Mouse (Mus musculus): ENCODE data around the gene Six5. TPM values are rescaled to one million over a fixed set of nuclear protein-coding genes. Genes with fewer than 3 reads are reported as not detected.
"Not testable (repeated sequence)": the region's sequence is repeated elsewhere in the genome, so short reads cannot be mapped to it uniquely, and the experiment has no call there.

Gene Six5
- 1 to 10 TPM; 1.5 to 1.9 TPM for total RNA-seq (2021)

DNA sequence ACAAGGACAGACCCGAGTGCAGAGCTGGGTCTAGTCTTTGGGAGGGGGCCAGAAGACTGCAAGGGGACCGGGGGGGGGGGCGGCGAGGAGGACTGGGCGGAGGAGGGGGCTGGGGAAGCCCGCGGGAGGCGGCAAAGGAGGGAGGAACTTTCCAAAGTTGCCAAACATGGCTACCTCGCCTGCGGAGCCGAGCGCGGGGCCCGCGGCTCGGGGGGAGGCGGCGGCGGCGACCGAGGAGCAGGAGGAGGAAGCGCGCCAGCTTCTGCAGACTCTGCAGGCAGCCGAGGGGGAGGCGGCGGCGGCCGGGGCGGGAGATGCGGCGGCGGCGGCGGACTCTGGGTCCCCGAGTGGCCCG, at the start of gene Six5:
Gene Six5 (plus strand): TSS at position 124 of the 355 bp plus-strand sequence.
- DNase-seq (ENCODE audit: extremely low spot score in 1 of 2, low spot score in 2 of 2), result peak in 1 of 2 experiments; percentile 76
- intact Hi-C loops (cut with DNase I), result no loop called here

GRCm38 (mm10) chr7:19044616-19045015, 49.8 kb upstream of the Six5 start:
- intact Hi-C loops (cut with DNase I), result no loop called here

DNA sequence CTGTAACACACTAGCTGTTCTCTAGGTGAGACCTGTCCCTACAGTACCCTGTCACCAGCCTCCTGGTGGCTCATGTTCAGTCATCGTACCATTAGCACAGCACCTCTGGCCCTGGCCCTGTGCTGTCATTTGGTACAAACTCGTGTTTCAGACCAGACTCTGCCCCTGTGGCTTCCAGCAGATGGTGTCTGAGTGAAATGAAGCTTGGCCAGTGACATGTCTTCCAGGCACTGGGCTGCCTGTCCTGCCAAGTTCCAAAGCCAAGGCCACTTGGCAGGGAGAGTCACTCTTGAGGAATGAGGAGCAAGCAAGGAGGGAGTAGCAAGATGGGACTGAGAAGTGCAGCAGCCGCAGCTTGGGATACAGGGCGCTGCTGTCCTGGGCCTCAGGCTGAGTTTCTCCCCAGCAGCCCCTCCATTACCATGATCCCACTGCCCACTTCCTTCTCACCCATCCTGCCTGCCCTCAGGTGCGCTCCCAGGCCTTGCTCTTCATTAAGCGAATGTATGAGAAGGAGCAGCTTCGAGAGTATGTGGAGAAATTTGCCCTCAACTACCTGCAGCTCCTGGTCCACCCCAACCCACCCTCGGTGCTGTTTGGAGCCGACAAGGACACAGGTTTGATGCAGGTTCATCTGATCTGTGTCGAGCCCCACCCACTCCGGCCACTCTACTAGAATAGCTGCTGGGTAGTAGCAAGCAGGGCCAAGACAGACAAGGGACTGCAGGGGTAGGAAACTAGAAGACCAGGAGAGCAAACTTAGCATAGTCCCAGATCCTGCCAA, 47.9 kb upstream of the Six5 start:
- intact Hi-C loops (cut with DNase I), result no loop called here
- no peak for DNase-seq (ENCODE audit: extremely low spot score in 1 of 2, low spot score in 2 of 2)

More at GRCm38 (mm10) chr7:19044616-19045015, 49.8 kb upstream of the Six5 start:
- DNase-seq (ENCODE audit: extremely low spot score in 1 of 2, low spot score in 2 of 2), result no peak

DNA sequence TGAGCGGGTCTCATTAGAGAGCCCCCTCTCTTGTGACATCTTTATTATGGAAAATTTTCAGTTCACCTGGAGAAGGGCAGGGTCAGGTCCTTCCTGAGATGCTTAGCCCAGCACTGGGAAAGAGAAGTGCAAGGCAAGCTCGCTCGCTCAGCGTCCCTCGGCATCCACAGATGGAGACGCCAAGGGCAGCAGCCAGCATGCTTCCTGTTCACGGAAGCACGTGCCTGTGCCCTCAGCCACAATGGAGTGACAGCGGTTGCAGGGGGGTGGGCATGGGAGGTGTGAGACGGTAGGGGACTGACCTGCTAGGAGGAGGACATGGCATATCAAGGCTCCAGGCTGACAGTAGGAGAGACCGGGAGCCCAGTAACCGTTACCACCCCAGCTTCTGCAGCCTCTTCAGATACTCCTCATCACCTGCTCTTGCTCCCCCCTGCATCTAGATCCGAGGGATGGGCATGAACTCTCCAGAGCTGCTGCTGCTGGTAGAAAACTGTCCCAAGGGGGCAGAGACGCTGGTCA, 46.3 kb upstream of the Six5 start:
- intact Hi-C loops (cut with DNase I), result no loop called here
- DNase-seq (ENCODE audit: extremely low spot score in 1 of 2, low spot score in 2 of 2), result no peak

- intact Hi-C loops (cut with DNase I), result no loop called here
- no peak for DNase-seq (ENCODE audit: extremely low spot score in 1 of 2, low spot score in 2 of 2)
Measured at GRCm38 (mm10) chr7:19049252-19049651, 45.1 kb upstream of the Six5 start.

DNA sequence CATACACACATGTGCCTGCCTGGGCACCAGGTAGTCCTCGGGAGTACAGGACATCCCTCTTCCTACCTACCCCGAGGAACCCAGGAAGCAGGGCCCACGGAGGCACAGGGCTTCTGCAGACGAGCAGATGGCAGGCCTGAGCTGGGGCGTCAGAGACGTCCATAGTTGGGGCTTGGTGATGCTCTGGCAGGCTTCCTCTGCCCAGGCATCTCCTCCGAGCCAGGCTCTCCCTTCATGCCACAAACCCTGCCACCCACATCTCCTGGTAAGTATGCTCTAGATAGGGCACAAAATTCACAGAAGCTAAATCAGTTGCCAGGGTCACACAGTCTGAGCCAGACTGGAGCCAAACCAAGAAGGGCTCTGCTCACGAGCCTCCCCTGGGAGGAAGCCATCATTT, 44.2 kb upstream of the Six5 start:
- intact Hi-C loops (cut with DNase I), result no loop called here
- no peak for DNase-seq (ENCODE audit: extremely low spot score in 1 of 2, low spot score in 2 of 2)

DNA sequence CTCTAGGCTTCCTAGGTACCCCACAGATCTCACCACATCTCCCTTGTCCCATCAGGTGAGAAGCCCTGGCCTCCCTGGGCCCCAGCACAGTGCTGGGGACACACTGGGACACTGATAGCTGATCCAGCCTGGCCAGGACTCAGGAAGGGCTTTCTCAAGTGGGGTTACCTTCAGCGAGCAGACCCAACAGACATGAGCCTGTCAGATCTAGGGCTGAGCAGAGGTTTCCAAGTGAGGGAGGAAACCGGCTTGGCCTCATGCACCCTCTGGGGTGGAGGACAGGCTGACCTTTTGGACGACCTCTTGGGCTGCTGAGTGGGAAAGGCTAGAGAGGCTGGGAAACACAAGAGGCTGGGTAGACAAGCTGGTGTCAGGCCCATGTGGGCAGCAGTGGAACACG, 43.2 kb upstream of the Six5 start:
- intact Hi-C loops (cut with DNase I), result no loop called here
- no peak for DNase-seq (ENCODE audit: extremely low spot score in 1 of 2, low spot score in 2 of 2)

GRCm38 (mm10) chr7:19052345-19053135, 41.9 kb upstream of the Six5 start:
- DNase-seq (ENCODE audit: extremely low spot score in 1 of 2, low spot score in 2 of 2), result peak; percentile 58 to 62
- intact Hi-C loops (cut with DNase I), result no loop called here

DNA sequence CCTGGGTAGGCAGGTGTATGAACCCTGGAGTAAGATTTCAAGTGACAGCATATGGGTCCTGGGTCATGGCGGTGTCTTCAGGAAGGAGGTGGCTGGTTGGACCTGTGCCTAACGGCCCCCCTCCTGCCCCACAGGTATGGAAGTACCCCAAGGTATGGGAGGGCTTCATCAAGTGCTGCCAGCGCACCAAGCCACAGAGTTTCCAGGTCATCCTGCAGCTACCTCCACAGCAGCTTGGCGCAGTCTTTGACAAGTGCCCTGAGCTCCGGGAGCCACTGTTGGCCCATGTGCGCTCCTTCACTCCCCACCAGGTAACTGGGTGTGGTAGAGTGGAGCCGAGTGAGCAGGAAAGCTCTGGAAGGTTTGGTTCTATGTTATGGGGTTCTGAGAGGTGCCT, 41.3 kb upstream of the Six5 start:
- no peak for DNase-seq (ENCODE audit: extremely low spot score in 1 of 2, low spot score in 2 of 2)
- intact Hi-C loops (cut with DNase I), result no loop called here

- intact Hi-C loops (cut with DNase I), result no loop called here
- peak in 1 of 2 experiments; percentile 73 for DNase-seq (ENCODE audit: extremely low spot score in 1 of 2, low spot score in 2 of 2)
Measured at GRCm38 (mm10) chr7:19054047-19054776, 40.2 kb upstream of the Six5 start, which contains the start of gene Rsph6a. Rsph6a (plus strand) TSS chr7:19054690.

DNA sequence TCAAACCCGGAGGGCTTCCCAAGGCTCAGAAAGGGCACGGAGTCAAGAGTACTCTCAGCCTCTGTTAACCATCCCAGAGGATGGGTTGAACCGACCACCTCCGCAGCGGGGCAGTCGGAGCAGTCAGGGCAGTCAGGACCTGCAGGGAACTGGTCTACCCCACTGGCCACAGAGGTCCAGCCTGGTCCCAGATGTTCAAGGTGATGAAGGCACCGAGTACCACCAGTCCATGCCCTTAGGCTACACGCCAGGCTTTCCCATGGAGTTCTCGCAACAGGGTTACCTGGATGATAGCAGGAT, 39.7 kb upstream of the Six5 start:
- intact Hi-C loops (cut with DNase I), result no loop called here

GRCm38 (mm10) chr7:19055108-19055507, 39.3 kb upstream of the Six5 start:
- DNase-seq (ENCODE audit: extremely low spot score in 1 of 2, low spot score in 2 of 2), result no peak
- intact Hi-C loops (cut with DNase I), result no loop called here

More for the DNA sequence above, 39.7 kb upstream of the Six5 start:
- DNase-seq (ENCODE audit: extremely low spot score in 1 of 2, low spot score in 2 of 2), result no peak

GRCm38 (mm10) chr7:19057405-19057804, 37.0 kb upstream of the Six5 start:
- no peak for DNase-seq (ENCODE audit: extremely low spot score in 1 of 2, low spot score in 2 of 2)
- intact Hi-C loops (cut with DNase I), result no loop called here

DNA sequence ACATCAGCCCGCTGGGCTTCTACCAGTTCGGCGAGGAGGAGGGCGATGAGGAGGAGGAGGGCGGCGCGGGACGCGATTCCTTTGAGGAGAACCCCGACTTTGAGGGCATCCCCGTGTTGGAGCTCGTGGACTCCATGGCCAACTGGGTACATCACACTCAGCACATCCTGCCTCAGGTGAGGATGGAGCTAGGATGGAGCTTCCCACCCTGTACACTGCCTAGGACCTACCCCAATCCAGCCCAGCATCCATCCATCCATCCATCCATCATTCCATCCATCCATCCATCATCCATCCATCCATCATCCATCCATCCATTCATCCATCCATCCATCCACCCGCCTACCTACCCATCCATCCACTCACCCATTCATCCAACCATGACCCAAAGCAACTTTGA, 28.5 kb upstream of the Six5 start:
- intact Hi-C loops (cut with DNase I), result loop anchor here (5.0 to 10.0 kb wide), 2 partner anchors 41 to 149 kb away; partner anchors contain the start of gene Gpr4

GRCm38 (mm10) chr7:19067063-19067462, 27.3 kb upstream of the Six5 start:
- peak in 1 of 2 experiments; percentile 43 for DNase-seq (ENCODE audit: extremely low spot score in 1 of 2, low spot score in 2 of 2)
- intact Hi-C loops (cut with DNase I), result loop anchor here (5.0 to 10.0 kb wide), 2 partner anchors 40 to 148 kb away; partner anchors contain the start of gene Gpr4

More for the DNA sequence above, 28.5 kb upstream of the Six5 start:
- no peak for DNase-seq (ENCODE audit: extremely low spot score in 1 of 2, low spot score in 2 of 2)

DNA sequence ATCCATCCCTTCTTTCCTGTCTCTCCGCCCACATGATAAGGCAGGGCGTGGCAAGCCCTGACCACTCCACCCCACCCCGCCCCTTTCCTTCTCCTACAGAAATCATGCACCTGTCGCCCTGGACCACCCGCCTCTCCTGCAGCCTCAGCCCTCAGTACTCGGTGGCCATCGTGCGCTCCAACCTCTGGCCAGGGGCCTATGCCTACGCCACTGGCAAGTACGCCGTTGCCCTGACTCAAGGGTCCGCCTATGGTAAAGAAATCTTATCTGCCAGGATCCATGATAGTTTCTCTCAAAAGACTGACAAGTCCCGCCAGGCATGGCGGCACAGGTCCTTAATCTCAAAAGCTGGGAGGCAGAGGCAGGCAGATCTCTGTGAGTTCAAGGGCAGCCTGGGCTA, 26.5 kb upstream of the Six5 start:
- intact Hi-C loops (cut with DNase I), result loop anchor here (5.0 to 10.0 kb wide), 2 partner anchors 39 to 147 kb away; partner anchors contain the start of gene Gpr4
- DNase-seq (ENCODE audit: extremely low spot score in 1 of 2, low spot score in 2 of 2), result peak in 1 of 2 experiments; percentile 48

DNA sequence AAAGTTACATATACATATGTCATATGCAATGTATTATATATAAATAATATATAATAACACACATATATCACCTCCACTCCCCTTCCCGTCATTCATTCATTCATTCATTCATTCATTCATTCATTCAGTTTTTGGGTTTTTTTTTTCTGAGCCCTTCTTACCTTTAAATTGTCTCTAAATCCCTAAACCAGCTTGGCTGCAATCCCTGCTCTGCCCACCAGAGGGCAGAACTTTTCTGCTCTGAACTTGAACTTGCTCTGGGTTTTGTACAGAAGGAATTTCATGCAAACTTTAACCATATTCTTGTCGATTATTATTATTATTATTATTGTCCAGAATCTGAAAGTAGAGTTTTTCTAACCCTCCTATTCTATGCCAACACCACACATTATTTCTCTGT, 25.7 kb upstream of the Six5 start:
- DNase-seq (ENCODE audit: extremely low spot score in 1 of 2, low spot score in 2 of 2), result peak in 1 of 2 experiments; percentile 57
- intact Hi-C loops (cut with DNase I), result loop anchor here (5.0 to 10.0 kb wide), 2 partner anchors 39 to 146 kb away; partner anchors contain the start of gene Gpr4

DNA sequence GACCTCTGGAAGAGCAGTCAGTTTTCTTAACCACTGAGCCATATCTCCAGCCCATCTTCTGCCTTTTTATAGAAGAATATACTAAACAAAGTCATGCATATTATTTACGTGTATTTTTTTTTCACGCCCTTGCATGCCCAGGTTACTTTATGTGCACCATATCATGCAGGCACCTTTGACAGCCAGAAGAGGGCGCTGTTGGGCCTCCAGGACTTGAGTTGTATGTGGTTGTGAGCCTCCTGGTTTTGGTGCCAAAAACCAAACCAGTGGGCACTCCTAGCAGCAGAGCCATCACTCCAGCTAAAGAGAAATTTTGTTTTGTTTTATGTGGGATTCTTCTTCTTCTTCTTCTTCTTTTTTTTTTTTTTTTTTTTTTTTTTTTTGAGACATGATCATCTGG, 24.9 kb upstream of the Six5 start:
- peak in 1 of 2 experiments; percentile 33 for DNase-seq (ENCODE audit: extremely low spot score in 1 of 2, low spot score in 2 of 2)
- intact Hi-C loops (cut with DNase I), result loop anchor here (5.0 to 10.0 kb wide), 2 partner anchors 38 to 145 kb away; partner anchors contain the start of gene Gpr4

GRCm38 (mm10) chr7:19071024-19071423, 23.4 kb upstream of the Six5 start:
- intact Hi-C loops (cut with DNase I), result loop anchor here (5.0 kb wide), 1 partner anchor 39 kb away; no protein-coding TSS in a partner anchor
- not testable (repeated sequence) for DNase-seq (ENCODE audit: extremely low spot score in 1 of 2, low spot score in 2 of 2)

All from left cerebral cortex, postnatal 10 days (tissue).